Mouse (Mus musculus): ENCODE measurements around the gene 8030411F24Rik. TPM values are rescaled to one million over a fixed set of nuclear protein-coding genes. Genes with fewer than 3 reads are reported as not detected.

Gene 8030411F24Rik
- total RNA-seq, 2 experiments from 2014 or later: not detected

Other genes with a start within 250 kb of the 8030411F24Rik start
- 1 to 10 TPM; 6.4 to 8.2 TPM for gene Nxt1, start 109.4 kb upstream of the 8030411F24Rik start, total RNA-seq (2021)
- 10 to 100 TPM; 26.2 to 29.3 TPM for gene Gzf1, start 101.0 kb upstream of the 8030411F24Rik start, total RNA-seq (2021)
- 1 to 10 TPM; 1.1 to 1.4 TPM for gene Napb, start 49.5 kb upstream of the 8030411F24Rik start, total RNA-seq (2021)
- not detected for gene Cstl1, start 31.7 kb upstream of the 8030411F24Rik start, total RNA-seq (2021)
- gene Cst11, start 10.5 kb upstream of the 8030411F24Rik start, total RNA-seq (2021): not detected
- under 1 TPM; 0.55 to 0.98 TPM for gene Cst12, start 7.4 kb downstream of the 8030411F24Rik start, total RNA-seq (2021)
- not detected for gene Cst8, start 16.8 kb downstream of the 8030411F24Rik start, total RNA-seq (2021)
- gene Cst13, start 38.1 kb downstream of the 8030411F24Rik start, total RNA-seq (2021): not detected
- gene Cst9, start 53.1 kb downstream of the 8030411F24Rik start, total RNA-seq (2021): under 1 TPM; 0.82 to 0.90 TPM
- under 1 TPM in 1 of 2 experiments, not detected in 1; 0.72 TPM for gene 9230104L09Rik, start 83.0 kb downstream of the 8030411F24Rik start, total RNA-seq (2021)
- gene Cst3, start 93.7 kb downstream of the 8030411F24Rik start, total RNA-seq (2021): 100 to 1,000 TPM; 907 to 950 TPM
- not detected for gene Gm1330, start 221.2 kb downstream of the 8030411F24Rik start, total RNA-seq (2021)
- gene Gm10750, start 235.2 kb downstream of the 8030411F24Rik start, total RNA-seq (2021): not detected

Data from heart, adult 18-20 months (tissue).